Mouse (Mus musculus) right cerebral cortex, postnatal 14 days (tissue): ENCODE measurements around the gene 3830406C13Rik.
A peak's percentile ranks its signal among the peaks of the same experiment; 100 is the strongest.
"Not testable (repeated sequence)": the region's sequence is repeated elsewhere in the genome, so short reads cannot be mapped to it uniquely, and the experiment has no call there.

Experiments
- DNase-seq: peaks from one replicate; pipeline ENCODE4 v3.0.0; 2022

Gene 3830406C13Rik

DNA sequence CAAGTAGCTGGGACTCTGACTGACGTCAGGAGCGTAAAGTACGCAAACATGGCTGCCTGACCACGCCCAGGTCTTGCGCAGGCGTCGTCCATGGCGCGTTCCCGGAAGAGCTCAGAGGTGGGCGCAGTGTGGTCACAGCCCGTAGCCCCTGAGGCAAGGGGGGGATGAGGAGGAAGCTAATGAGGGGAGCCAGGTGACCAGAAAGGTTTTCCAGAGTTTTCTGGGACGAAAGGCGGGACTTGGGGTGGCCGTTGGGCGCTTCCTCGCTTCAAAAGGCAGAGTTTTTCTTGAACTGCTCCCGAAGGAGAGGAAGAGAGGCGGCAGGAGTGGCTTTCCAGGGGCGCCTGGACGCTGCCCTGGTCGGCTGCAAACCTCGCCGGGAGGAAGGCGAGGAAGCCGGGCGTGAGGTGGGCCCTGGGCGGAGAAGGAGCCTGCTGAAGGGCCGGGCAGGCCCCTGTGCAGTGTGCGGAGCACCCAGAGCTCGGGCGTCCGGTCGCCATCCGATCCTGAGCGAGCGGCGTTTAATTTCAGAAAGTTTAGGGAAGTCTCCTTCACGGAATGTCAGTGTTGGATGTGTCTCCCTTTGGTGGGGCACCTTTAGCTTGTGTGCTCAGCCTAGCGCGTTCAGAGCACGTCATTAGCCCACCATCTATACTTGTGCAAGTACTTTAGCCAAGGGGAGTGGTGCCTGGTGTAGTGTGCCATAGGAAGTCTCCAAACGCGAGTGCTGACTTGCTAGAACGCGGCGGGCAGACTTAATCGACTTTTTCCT lies at the start of gene 3830406C13Rik:
3830406C13Rik (plus strand) TSS at position 33 of the 772 bp plus-strand sequence.
- DNase-seq, result peak; percentile 79

DNA sequence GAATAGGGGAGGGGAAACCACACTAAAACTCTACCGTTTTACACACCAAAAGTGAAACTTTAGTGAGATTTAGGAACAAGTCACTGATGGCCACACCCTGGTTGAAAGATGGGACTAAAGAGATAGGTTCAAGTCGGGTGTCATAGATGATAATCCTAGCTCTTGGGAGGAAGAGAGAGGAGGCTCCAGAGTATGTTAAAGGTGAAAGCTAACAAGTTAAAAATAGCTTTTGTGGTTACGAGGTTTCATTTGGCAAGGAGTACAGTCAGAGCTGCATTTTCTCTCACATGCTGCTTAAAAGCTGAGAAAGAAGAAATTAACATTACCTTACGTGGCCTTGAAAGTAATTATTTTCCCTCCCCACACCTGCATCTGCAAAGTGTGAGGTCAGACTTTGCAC lies 40.2 kb upstream of the 3830406C13Rik start:
- DNase-seq, result no peak

DNA sequence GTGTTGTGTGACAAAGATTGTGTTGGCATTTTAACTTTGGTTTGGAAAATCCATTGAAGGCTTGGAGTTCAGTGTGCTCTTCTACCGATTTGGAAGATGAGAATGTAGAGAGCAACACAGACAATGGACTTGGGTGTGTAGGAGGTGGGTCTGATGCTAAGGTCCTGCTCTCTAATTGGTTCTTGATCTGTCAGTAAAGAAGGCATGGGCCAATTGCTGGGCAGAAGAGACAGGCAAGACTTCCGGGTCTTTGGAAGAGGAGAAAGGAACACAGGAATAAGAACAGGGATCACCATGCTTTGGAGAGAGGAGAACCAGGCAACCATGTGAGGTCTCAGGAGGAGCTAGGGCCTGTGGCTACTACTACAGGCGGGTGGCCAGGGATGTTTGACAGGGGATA lies 7.9 kb upstream of the 3830406C13Rik start:
- no peak for DNase-seq

DNA sequence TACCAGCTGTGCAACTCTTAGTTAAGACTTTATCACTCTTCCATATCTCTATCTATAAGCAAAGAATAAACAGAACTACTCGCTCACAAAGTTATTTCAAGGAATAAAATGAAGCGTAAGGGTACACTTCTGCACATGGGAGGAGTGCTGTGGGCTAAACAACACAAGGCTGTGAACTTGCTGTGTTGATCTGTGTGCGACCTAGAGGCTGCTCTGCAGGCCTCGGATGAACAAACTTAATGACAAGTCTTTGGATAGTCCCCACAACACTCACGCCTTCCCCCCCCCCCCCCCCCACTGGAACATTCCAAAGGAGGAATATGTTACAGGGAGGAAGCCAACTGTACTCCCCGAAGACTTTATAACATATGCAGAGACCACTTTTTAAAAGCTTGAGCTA lies 332 bp upstream of the 3830406C13Rik start, which contains the start of gene Gm49355:
Gm49355 (plus strand) TSS at position 336 of the 400 bp plus-strand sequence.
- no peak for DNase-seq

DNA sequence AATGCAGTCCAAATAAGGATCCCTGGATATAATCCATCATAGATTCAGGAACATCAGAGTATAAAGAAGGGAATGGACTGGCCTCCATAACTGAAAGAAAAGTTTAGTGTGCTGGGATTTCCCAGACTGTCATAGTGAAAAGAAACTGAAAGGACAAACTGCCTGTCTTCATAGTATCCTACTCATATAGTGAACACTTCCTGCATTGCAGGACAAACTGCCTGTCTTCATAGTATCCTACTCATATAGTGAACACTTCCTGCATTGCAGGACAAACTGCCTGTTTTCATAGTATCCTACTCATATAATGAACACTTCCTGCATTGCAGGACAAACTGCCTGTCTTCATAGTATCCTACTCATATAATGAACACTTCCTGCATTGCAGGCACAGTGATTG lies 5.8 kb downstream of the 3830406C13Rik start:
- DNase-seq, result not testable (repeated sequence)

DNA sequence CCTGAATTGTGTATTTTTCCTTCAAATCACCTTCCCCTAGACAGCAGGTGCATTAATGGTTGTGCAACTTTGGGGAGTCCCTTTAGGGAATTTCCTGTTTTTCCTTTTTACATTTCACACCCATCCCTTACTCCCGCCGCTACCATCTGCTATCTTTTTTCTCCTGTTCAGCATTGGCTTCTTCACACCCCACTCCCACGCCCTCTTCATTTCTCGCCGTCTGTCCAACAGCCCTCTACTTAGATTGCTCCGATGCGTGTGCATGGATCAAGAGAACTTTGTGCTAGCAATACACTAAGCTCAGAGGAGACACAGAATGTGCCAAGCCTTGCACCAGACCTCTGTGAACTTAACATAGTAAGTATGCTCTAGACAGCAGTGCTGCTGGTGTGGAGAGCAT lies 12.4 kb downstream of the 3830406C13Rik start:
- peak; percentile 55 for DNase-seq

DNA sequence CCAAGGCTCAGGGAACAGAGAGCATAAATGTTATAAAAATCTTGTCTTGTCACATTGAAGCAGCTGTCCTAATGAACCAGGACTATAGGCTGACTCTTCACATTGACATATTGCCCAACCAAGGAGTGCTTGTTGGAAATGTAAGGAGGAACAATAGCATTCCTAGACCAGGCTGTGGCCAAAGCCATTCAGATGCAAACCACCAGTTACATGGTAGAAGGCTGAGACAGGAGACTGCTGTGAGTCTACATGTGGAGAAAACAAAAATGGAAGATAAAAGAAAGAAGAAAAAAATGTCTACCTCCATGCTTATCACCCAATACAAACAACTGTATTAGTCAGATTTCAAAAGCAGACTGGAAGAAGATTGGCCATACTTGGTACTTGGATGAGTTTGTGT lies 15.2 kb downstream of the 3830406C13Rik start:
- DNase-seq, result no peak

DNA sequence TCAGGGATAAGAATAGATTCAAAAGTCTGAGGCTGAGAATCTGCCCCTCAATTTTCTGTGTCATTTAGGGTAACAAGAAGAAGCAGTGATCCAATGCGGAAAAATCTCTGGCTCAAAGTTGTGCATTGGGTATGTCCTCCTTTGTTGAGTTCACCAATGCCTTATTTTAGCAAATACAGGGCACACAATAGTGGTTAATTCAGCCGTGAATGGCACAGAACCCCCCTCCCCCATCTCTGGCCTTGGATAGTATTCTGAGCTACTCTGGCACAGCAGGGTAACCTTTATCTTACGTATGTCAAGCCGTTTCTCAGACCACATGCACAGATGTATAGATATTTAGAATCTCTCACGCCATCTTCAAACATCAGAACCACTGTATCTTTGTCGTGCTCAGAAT lies 15.7 kb downstream of the 3830406C13Rik start:
- DNase-seq, result no peak

DNA sequence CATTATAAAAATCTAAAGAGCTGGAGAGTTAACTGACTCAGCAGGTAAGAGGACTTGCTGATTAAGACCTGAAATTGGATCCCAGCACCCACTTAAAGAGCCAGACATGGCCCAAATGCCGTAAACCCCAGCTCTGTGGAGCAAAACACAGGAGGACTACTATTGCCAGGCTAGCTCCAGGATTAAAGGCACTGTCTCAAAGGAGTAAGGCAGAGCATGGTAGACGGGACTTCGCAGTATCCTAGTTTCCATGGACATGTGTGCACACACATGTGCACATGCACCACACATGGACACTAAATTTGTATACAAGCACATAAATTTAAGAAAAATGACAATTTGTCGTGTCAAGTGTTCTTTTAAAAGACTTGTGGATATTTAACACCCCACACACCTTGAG lies 16.3 kb downstream of the 3830406C13Rik start:
- no peak for DNase-seq

DNA sequence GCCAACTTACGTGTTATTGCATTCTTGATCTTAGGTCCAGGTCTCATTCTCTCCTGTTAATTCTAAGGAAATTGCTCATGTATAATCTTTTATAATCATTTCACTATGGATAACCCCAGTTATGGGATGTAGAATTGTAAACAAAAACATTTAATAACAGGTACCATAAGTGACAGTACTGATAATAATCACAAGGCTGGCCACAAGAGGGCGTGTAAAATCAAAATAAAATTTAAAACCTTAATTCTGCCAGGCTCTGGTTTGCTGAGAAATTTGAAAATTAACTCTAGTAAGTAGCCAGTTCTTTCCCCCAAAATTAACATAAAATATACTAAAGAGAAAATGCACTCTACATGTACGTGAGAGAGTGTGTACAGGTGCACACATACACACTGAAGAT lies 16.7 kb downstream of the 3830406C13Rik start:
- peak; percentile 30 for DNase-seq

DNA sequence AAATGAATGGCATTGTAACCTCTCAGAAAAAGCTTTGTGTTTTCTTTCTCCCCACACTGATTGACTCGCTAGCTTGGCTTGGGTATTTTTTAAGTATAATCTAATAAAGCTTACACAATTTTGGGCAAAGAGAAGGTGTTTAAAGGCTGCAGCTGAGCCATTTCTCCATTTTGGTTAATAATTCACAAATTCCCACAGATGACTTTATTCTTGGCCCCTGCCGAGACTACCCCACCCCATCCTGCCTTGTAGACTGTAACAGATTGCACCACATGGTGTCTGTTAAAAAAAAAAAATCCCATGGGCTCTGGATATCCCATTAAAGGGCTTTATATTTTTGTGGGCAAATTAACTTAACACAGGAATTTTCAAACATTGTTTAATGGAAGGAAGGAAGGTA lies 19.1 kb downstream of the 3830406C13Rik start:
- DNase-seq, result no peak

DNA sequence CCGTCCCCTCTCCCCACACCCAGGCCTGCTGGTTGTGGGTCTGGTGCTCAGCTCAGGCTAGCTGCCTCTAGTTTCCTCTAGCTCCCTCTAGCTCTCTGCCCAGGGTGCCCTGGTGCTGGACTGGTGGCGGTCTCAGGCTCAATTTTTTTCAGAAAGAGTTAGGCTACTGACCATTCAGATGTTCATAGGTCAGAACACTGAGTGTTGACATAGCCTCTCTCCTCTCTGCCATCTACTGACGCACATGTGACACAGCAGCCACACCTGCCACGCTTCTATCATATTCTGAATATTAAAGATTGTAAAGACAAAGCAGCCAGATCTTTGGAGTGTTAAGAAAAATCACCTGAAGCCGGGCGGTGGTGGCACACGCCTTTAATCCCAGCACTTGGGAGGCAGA lies 49.6 kb downstream of the 3830406C13Rik start:
- DNase-seq, result no peak

DNA sequence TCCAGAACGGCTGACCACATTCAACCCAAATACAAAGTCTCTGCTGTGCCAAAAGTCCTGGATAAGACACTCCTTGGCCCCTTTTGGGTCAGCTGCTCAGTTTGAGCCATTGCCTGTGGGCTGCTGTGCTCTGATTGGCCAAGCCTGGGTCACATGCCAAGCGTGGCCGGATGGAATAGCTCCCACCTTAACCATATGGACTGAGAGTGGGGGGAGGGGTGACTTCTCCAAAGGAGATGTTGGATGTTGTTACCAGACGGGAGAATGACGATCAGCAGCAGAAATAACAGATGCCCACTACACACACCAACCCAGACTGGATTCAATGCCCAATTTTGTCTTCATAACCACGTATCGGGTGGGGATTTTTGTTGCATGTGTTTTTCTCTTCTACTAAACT lies 51.0 kb downstream of the 3830406C13Rik start:
- DNase-seq, result no peak

DNA sequence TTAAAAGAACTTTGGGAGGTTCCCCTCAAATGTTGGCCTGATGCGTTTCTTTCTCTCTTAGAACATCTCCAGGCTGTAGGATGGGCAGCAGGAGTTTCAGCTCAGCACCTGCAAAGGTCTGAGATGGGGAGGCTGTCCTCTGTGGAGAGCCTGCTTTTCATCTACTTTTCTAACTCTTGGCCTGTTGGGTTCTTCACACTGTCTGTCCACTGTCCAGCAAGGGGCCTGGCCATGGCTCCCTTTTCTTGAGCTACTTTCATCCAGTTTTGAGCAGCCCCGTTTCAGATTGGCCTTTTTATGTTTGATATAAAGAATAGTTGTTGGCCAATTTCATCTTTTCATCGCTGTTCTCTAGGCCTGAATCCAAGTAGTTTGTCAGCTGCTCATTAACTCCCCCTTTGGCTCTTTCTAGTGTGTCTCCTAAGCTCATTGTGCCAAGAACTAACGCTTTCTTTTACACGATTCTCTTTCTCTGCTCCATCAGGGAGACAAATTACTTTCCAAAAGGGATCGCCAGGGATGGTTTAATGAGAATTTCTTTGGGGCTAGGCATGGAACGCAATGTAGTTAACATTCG lies 53.5 kb downstream of the 3830406C13Rik start:
- DNase-seq, result no peak

DNA sequence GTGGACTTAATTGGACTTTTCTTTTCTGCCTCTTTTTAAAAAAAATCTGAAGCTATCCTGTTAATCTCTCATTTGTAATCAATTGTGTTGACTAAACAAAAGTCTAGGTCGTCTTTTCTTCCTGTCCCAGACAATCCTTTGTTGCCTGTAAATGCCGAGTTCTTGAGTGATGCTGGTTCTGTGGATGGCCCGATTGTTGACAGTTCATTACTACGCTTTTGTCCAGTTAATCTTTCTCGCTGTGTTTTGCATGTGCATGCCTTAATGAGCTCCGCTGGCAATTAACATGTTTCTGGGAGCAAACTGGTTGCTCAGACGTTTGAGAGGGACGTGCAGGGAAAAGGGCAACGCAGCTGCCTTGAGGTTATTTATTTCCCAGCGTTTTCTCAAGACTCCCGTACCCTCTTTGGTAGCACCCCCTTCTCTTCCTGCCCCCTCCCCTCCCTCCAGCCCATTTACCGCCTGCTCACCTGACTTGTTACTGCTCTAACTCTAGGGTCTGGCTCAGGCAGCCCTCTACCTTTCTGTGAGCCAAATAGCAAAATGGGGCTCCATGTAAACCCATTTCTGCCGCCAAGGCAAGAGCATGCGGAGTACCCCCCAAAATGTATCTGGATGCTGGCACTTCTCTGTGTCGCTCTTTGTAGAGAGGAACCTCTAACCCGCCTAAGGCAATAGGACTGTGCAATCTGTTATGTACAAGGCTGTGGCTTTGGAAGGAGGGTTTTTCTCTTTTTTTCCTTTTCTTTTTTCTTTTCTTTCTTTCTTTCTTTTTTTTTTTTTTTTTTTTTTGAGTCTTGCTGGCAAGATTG lies 54.2 kb downstream of the 3830406C13Rik start:
- DNase-seq, result no peak

DNA sequence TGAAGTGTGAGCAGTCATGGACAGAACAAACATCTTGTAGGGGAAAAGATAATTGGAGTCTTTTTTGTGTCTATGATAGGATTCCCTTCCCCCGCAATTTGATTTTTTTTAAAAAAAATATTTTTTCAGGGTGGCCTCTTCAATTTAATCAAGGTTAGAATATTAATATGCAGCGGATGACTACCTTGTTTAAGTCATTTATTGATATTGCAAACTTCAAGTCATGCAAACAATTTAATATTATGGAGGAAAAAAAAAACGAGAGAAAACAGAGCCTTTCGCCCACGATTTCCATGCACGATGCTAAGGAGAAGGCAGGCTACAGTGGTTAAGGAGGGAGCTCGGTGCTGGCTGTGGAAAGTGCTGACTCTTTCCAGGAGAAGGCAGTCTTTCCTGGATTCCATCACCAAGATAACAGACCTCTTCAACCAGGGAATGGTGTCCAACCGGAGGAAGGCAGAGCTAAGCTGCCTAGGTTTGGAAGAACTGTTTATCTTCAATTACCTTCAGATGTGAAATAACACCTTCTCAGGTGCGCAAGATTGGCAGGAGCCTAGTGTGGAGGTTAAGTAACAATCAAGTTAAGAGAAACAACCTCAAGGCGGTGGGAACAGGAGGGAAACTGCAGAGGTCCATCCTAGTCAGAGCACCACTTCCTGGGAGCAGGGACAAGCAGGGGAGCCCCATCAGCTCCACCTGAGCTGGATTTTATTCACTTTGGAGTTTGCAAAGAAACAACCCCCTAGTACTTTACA lies 55.0 kb downstream of the 3830406C13Rik start:
- DNase-seq, result no peak

DNA sequence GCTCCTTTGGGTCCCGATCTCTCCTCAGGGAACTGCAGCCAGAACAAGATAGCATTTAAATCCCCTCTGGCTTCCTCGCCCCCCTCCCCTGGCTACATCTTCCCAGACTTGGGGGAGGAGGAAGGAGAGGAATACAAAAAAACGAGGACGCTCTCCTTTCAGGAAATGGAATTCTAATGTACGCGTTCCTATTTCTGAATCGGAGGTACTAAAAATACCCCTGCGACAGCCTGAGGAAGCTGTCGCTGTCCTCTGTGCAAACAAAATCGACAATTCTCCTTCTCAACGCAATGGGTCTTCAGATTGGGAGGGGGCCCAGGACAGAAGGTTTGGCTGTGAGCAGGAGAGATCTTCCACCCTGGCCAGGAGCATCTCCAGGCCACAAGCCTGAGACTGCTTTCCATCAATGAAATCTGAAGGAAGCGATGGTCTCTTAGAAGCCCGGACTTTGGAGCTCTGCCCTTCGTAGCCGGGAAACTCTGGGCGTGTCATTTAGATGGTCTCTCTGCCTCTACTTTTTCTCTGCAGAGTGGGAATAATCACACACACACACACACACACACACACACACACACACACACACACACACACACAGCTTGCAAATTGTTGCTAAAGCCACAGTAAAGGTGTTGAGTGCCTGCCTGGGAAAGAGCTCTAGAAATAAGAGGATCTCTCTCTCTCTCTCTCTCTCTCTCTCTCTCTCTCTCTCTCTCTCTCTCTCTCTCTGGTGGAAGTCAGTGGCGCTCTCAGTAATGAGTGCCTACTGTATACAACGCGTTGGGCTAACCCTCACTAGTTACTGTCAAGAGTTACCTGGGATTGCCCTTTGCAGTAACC lies 56.5 kb downstream of the 3830406C13Rik start:
- DNase-seq, result no peak

DNA sequence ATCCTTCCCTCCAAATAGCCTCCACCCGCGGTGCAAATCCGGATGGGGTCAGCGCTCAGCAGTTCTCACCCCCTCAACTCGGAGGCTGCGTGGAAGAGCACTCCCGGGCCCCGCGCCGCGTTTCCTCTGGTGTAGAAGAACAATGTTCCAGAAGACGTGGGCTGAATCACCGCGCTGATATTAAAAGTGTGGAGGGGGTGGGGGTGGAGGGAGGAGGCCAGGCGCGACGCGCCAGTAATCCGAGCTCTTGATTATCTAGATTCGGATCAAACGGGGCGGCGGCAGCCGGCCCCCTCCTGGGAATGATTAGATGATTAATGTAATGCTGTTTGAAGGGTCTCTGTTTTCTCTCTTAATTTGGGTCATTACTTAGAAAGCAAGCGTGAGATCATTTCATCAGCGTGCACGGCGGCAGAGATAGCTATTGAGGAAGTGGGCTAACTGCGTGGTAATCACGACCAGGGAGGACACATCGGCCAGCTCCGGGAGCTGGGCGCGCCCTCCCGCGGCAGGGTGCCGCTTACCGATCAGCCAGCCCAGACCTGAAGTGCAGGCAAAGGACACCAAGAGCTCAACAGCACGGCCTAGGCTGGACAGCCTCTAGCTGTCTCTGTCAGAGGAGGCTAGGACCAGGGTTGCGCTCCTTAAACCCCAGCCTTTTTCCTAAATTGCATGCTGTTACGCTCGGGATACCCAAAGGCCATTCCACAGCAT lies 57.3 kb downstream of the 3830406C13Rik start:
- DNase-seq, result no peak

DNA sequence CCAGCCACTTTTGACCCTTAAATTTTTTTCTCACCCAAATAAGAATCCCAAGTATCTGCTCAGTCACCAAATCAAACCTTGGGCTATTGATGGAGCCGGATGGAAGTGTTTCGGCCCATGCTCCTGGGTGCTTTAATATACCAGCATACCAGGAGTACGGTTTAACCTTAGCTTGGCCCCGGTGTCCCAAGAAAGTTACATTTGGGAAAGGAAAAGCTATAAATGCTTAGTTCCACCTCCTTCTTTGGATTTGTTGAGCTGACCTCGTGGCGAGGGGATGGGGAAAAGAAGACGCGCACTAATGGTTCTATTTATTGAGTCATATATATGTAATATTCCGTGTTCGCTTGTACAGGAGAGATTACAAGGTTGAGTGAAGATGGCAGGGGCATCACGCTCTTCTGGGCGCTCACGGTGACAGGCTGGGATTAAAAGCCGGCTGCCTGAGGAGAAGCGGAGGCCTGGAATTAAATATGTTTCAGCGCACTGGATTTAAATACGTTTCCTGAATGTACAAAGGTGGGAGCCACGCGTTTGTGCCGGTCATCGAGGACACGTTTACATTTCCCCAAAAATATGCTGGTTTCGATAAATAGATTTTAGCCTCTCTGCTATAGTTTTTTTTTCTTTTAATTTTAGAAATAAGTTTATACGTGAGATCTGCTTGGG lies 58.0 kb downstream of the 3830406C13Rik start:
- DNase-seq, result no peak

DNA sequence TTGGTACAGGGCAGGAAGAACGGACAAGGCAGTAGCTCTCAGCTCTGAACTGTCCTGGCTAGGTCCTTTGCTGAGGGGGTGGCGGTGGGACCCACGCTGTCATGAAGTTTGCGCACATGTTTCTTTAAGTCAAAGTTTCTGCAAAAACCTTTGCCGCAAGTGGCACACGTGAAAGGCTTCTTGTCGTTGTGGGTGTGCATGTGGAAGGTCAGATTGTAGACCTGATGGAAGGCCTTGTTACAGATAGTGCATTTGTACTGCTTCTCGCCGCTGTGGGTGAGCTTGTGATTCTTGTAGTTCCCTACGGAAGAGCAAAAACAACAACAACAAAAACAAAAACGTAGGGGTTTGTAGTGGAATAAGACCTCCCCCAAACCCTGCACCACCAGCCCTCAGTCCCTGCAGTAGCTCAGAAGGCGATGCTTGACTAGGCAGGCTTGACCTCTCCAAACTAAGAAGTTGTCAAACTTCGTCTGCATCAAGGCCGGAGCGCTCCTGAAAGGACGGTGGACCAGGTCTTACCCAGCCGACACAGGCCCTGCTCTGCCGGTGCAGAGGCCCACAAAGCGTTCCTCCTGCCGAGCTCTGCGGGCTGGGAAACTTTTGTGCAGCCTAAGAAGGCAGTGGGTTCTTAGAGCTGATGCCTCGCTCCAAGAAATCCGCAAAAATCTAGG lies 58.6 kb downstream of the 3830406C13Rik start:
- no peak for DNase-seq
